Mouse (Mus musculus) liver, embryonic 16.5 days (tissue): Measurements from ENCODE around the gene Ddx11. TPM values are rescaled to one million over a fixed set of nuclear protein-coding genes. Genes with fewer than 3 reads are reported as not detected.

ENCODE experiments used
- ATAC-seq: fragments of 200-750 bp; cut with Nextera tagmentation; 2 replicates; pipeline ENCODE4 v1.8.0; 2017; ENCODE audit warnings: low read depth, mild to moderate bottlenecking, moderate number of reproducible peaks, moderate library complexity
- H3K27ac ChIP-seq: fragments of 300-500 bp; sonication (generic); 2 replicates; pipeline ENCODE4 v1.5.1; 2014; ENCODE audit warnings: mild to moderate bottlenecking, low read length
- H3K27me3 ChIP-seq: fragments of 300-500 bp; sonication (generic); 2 replicates; pipeline ENCODE4 v1.6.1; 2014; ENCODE audit warnings: low read depth, low read length, mixed read lengths; ENCODE audit not compliant: control insufficient read depth, insufficient read depth
- H3K36me3 ChIP-seq: fragments of 300-500 bp; sonication (generic); 2 replicates; pipeline ENCODE4 v1.6.1; 2014; ENCODE audit warnings: mild to moderate bottlenecking; ENCODE audit not compliant: control insufficient read depth, insufficient read depth
- H3K4me1 ChIP-seq: fragments of 300-500 bp; sonication (generic); 2 replicates; pipeline ENCODE4 v1.6.1; 2014; ENCODE audit warnings: low read depth, low read length, mixed read lengths; ENCODE audit not compliant: control insufficient read depth
- H3K4me2 ChIP-seq: fragments of 300-500 bp; sonication (generic); 2 replicates; pipeline ENCODE4 v1.6.1; 2014; ENCODE audit warnings: low read depth, low read length, mixed read lengths
- H3K4me3 ChIP-seq: fragments of 300-500 bp; sonication (generic); 2 replicates; pipeline ENCODE4 v1.5.1; 2014; ENCODE audit warnings: low read depth, mild to moderate bottlenecking, low read length
- H3K9ac ChIP-seq: fragments of 300-500 bp; sonication (generic); 2 replicates; pipeline ENCODE4 v1.6.1; 2014; ENCODE audit warnings: low read depth, low read length
- H3K9me3 ChIP-seq: fragments of 300-500 bp; sonication (generic); replicated peaks from 2 replicates; pipeline ENCODE4 v1.6.1; 2016; ENCODE audit warnings: low read length; ENCODE audit not compliant: control insufficient read depth
- WGBS: fragments of 180-500 bp; shearing (Covaris S2); extraction: QIAGEN DNeasy Blood & Tissue Kit; methylation state at CpG from one replicate; pipeline ENCODE4 v1.1.7; 2014; ENCODE audit not compliant: insufficient replicate concordance; 5-methylcytosine and 5-hydroxymethylcytosine counted together
- polyA plus RNA-seq: library from polyadenylated mRNA; unstranded; fragments of >200 nt; fragmentation: Nextera tagmentation; extraction: Ambion mirVana; gene quantifications from 2 replicates; pipeline ENCODE4 v1.2.1, GENCODE M21; 2015

The Ddx11 gene
- polyA plus RNA-seq, 1 experiment from 2014 or later = 6.3 TPM

DNA sequence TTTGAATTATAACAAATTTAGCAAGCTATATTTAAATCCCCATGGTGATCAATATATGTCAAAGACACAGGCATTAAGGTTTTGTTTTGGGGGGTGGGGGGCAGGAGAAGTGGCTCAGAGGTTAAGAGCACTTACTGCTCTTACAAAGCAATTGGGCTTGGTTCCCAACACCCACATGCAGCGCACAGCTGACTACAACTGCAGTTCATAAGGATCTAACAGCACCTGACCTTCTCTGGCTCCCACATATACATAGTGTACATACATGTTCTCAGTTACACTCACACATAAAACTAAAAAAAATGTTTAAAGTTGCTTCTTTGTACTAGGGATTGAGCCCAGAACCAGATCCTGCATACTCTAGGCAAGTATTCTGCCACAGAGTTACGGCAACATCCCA lies 31.9 kb upstream of the Ddx11 start:
- H3K36me3 ChIP-seq = peaks cover 8% of the 10 kb centered on the region

DNA sequence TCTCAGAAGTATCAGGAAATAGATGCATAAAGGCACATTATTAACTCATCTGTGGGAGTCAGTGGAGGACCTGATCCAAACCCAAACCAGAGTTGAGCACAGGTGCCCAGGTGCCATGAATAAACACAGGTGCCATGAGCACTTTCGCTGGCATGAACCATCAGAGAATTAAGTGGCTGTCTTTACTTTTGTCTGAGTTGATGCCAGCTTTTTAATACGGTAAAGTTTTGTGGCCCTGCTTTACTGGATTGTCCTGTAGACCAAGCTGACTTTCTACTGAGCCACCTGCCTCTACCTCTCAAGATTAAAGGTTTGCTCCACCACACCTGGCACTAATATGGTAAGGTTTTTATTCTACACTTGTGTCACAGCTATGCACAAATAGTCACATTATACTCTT lies 31.3 kb upstream of the Ddx11 start:
- Histone ChIP-seq H3K27ac (no peak overlapping the region), H3K9ac (no peak overlapping the region), H3K36me3 (peaks cover 7% of the 10 kb centered on the region), H3K4me2 (no peak overlapping the region), H3K9me3 (no peaks in the 10 kb centered on the region), H3K27me3 (no peaks in the 10 kb centered on the region), H3K4me3 (no peak overlapping the region), H3K4me1 (no peaks in the 10 kb centered on the region)
- no peak for ATAC-seq
- WGBS = 85% methylated on average over 2 of the region's 2 CpGs

More for the DNA sequence above, 31.9 kb upstream of the Ddx11 start:
- no peak overlapping the region for H3K4me3 ChIP-seq
- no peaks in the 10 kb centered on the region for H3K9me3 ChIP-seq
- no peaks in the 10 kb centered on the region for H3K4me1 ChIP-seq
- H3K4me2 ChIP-seq = no peak overlapping the region
- H3K9ac ChIP-seq = no peak overlapping the region
- no peak for ATAC-seq
- H3K27me3 ChIP-seq = no peaks in the 10 kb centered on the region
- no peak overlapping the region for H3K27ac ChIP-seq
- 82% methylated on average over 2 of the region's 2 CpGs for WGBS

- Histone ChIP-seq H3K9ac (no peak overlapping the region), H3K4me3 (no peak overlapping the region), H3K27ac (no peak overlapping the region), H3K36me3 (peaks cover 4% of the 10 kb centered on the region), H3K9me3 (no peaks in the 10 kb centered on the region), H3K4me1 (no peaks in the 10 kb centered on the region), H3K27me3 (no peaks in the 10 kb centered on the region), H3K4me2 (no peak overlapping the region)
- WGBS = 72% methylated on average over 3 of the region's 3 CpGs
- ATAC-seq = no peak
Observed at GRCm38 (mm10) chr17:66092664-66093063, 30.7 kb upstream of the Ddx11 start.

DNA sequence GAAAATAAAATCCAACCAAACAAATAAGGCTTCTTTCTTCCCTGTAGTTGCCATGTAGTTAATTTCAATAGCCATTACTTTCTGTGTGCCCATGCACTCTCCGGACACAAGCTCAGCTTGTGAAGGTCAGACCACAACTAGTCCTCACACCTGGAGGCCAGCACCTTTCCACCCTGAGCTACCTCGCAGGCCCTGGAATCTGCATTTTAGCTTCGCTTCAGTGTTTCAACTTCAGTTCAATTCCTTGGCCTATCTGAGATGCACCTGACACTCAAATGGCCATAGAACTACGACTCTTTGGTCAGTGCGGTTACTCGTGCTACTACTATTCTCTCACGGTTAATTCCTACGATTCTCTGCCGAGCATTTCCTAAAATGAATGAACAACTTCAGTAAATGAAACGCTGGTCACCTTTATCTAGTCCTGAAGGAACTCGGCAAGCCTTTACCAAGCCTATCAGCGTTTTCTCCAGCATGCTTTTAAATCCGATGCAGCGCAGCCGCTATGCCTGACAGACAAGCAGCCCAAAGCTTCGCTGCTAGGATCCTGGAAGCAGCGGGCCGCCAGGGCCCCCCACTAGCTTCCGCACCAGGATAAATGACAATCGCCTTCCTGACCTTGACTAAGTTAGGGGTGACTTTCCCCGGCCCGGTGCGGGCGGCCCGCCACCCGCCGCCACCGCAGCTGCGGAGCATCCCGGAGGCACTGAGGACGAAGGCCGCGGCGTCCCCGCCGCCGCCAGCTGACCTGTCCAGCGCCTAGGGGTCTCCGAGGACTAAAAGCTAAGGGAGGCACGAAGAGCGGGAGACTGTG lies 22.5 kb upstream of the Ddx11 start:
- Histone ChIP-seq H3K27ac (peak overlapping the region; percentile 91), H3K4me2 (peak overlapping the region; percentile 86), H3K4me3 (peak overlapping the region; percentile 97), H3K4me1 (peaks cover 13% of the 10 kb centered on the region), H3K27me3 (no peaks in the 10 kb centered on the region), H3K9me3 (no peaks in the 10 kb centered on the region), H3K36me3 (no peaks in the 10 kb centered on the region; the same call in 1 of the 2 replicates), H3K9ac (peak overlapping the region; percentile 98)
- peak; percentile 18 for ATAC-seq
- WGBS = under 1% methylated on average over 41 of the region's 41 CpGs

GRCm38 (mm10) chr17:66101380-66102330 lies 21.7 kb upstream of the Ddx11 start, which contains the start of gene Ndufv2:
TSS of gene Ndufv2 (minus strand) at chr17:66101559.
- peak within 1 kb of the TSS; percentile 86 for H3K4me2 ChIP-seq
- H3K27me3 ChIP-seq = no peaks in the 10 kb centered on the region
- no peaks in the 10 kb centered on the region for H3K9me3 ChIP-seq
- peak within 1 kb of the TSS; percentile 97 for H3K4me3 ChIP-seq
- under 1% methylated on average over 67 of the region's 67 CpGs for WGBS
- peak; percentile 99 for ATAC-seq
- H3K36me3 ChIP-seq = no peaks in the 10 kb centered on the region
- H3K9ac ChIP-seq = peak within 1 kb of the TSS; percentile 98
- H3K27ac ChIP-seq = peak within 1 kb of the TSS; percentile 98
- peaks cover 13% of the 10 kb centered on the region for H3K4me1 ChIP-seq

DNA sequence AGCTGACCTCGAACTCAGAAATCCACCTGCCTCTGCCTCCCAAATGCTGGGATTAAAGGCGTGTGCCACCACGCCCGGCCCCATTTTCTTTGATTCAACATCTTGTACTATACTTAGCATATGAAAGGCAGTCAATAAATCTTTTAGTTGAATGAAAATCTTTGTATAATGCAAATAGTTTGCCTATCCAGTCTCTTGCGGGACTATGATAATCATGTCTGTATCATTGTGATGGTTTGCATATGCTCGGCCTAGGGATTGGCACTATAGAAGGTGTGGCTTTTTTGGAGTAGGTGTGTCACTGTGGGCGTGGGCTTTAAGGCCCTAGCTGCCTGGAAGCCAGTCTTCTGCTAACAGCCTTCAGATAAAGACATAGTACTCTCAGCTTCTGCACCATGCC lies 19.2 kb upstream of the Ddx11 start:
- Histone ChIP-seq H3K9ac (no peak overlapping the region), H3K36me3 (no peaks in the 10 kb centered on the region), H3K27ac (no peak overlapping the region), H3K4me2 (no peak overlapping the region), H3K9me3 (no peaks in the 10 kb centered on the region), H3K4me1 (peaks cover 13% of the 10 kb centered on the region), H3K4me3 (no peak overlapping the region), H3K27me3 (no peaks in the 10 kb centered on the region)
- no peak for ATAC-seq
- WGBS = 71% methylated on average over 7 of the region's 7 CpGs

DNA sequence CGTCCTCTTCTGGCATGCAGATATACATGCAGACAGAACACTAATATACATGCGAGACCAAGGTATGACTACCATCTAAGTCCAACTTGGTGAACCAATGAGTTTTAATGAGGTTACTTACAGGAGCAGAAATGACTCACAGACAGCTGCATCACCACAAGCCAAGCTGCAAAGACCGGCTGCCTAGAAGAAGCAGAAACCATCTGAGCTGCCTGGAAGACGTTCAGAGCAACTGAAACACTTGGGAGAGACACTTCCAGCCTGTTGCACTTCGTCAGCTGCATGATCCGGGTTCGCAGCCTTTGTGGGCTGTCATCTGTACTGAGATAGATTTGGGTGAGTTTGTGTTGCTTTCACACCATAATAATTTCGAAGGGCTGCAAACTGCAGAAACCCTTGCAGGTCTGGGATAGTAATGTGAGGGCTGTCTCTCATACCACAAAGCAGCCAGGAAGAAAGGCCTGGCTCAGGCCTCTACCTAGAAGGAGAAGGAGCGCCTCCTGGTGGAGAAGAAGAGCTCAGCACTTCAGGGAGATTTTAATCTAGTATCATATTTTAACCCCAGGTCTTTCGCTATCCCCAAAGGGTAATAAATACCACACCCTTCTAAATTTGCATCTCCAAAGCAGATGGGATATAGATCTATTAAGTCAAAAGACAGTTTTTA lies 16.6 kb upstream of the Ddx11 start:
- Histone ChIP-seq H3K9me3 (no peaks in the 10 kb centered on the region), H3K27me3 (no peaks in the 10 kb centered on the region), H3K4me1 (peaks cover 14% of the 10 kb centered on the region), H3K27ac (no peak overlapping the region), H3K4me3 (no peak overlapping the region), H3K36me3 (no peaks in the 10 kb centered on the region), H3K9ac (no peak overlapping the region), H3K4me2 (no peak overlapping the region)
- ATAC-seq = no peak
- 41% methylated on average over 10 of the region's 10 CpGs for WGBS

DNA sequence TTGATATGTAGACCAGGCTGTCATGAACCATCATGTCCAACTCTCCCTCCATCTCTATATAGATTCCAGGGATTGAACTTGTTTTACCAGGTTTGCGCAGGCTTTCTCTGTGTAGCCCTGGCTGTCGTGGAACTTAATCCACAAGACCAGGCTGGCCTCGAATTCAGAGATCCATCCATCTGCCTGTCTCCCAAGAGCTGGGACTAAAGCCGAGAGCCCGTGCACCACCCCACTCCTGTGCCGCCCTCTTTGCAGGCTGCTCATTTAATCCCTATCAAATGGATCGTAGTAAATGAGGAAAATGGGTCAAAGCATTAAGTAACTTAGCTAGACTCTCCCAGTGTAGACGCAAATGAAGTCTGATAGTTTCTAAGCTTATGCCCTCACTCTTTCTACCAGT lies 15.9 kb upstream of the Ddx11 start:
- no peak overlapping the region for H3K4me2 ChIP-seq
- H3K36me3 ChIP-seq = no peaks in the 10 kb centered on the region
- no peaks in the 10 kb centered on the region for H3K9me3 ChIP-seq
- H3K4me3 ChIP-seq = no peak overlapping the region
- no peak overlapping the region for H3K9ac ChIP-seq
- 64% methylated on average over 8 of the region's 8 CpGs for WGBS
- ATAC-seq = no peak
- H3K27ac ChIP-seq = no peak overlapping the region; the same call in 1 of the 2 replicates
- peaks cover 19% of the 10 kb centered on the region for H3K4me1 ChIP-seq
- H3K27me3 ChIP-seq = no peaks in the 10 kb centered on the region
